Mouse (Mus musculus): Measurements from ENCODE around the gene Llgl2.

GRCm38 (mm10) chr11:115858354-115858753 lies 34.5 kb downstream of the Llgl2 start, which contains the start of gene Myo15b:
- TF ChIP-seq CTCF (IDR thresholded peaks at IDR 0.05; ENCODE audit: borderline replicate concordance, control insufficient read depth, extremely low read depth, insufficient read depth, low read length, poor library complexity) (no peak), POLR2A (IDR thresholded peaks at IDR 0.05; ENCODE audit: control insufficient read depth, extremely low read depth, insufficient read depth, low read length, poor library complexity) (no peak)
